Mouse (Mus musculus): ENCODE results near the gene Trim58.
A peak's percentile ranks its signal among the peaks of the same experiment; 100 is the strongest.

Gene Trim58

DNA sequence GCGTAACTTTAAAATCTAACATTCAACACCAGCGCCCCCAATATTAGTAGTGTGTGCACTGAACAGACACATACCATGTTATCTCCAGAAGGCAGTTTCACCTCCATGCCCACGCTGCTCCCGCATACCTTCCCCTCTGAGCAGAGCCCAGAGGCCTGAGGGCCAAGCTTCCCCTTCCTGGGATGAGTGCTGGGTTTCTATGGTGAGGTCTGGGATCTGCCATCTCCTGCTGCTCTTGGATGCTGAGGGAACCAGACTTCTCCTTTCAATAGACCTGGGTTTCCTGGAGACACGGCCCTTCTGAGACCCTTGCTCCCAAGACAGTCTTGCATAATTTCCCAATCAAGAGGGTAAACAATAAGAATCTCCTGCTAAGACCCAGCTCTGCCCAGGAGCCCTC lies 9.9 kb upstream of the Trim58 start, which contains the start of gene Olfr323:
Gene Olfr323 (minus strand): TSS at position 101 of the 400 bp plus-strand sequence.
- Histone ChIP-seq H3K36me3 (ENCODE audit: control insufficient read depth, insufficient read depth, low read length, poor library complexity, severe bottlenecking) (no peaks in the 10 kb centered on the region), H3K27me3 (ENCODE audit: control insufficient read depth, insufficient read depth, low read length, poor library complexity, severe bottlenecking) (no peaks in the 10 kb centered on the region)
- DNase-seq (ENCODE audit: low read depth, low spot score): no peak

DNA sequence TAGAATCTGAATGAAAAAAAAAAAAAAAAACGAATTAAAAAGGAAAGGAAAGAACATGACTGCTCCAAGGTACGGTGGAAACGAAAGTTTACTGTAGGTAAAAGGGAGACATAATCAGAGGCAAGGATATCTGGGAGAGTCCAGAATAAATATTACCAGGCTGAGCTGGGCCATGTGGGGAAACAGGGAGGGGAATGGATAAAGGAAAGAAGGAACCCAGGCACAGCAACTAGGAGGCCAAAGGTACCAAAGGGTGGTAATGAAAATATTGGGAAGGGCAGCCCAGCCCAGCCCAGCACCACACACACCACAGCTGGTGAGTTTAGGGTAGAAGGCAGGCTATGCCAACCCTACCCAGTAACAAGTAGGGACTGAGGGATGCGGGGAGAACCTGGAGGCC lies 5.4 kb upstream of the Trim58 start:
- Histone ChIP-seq H3K36me3 (ENCODE audit: control insufficient read depth, insufficient read depth, low read length, poor library complexity, severe bottlenecking) (no peaks in the 10 kb centered on the region), H3K27me3 (ENCODE audit: control insufficient read depth, insufficient read depth, low read length, poor library complexity, severe bottlenecking) (no peaks in the 10 kb centered on the region)
- no peak for DNase-seq (ENCODE audit: low read depth, low spot score)

DNA sequence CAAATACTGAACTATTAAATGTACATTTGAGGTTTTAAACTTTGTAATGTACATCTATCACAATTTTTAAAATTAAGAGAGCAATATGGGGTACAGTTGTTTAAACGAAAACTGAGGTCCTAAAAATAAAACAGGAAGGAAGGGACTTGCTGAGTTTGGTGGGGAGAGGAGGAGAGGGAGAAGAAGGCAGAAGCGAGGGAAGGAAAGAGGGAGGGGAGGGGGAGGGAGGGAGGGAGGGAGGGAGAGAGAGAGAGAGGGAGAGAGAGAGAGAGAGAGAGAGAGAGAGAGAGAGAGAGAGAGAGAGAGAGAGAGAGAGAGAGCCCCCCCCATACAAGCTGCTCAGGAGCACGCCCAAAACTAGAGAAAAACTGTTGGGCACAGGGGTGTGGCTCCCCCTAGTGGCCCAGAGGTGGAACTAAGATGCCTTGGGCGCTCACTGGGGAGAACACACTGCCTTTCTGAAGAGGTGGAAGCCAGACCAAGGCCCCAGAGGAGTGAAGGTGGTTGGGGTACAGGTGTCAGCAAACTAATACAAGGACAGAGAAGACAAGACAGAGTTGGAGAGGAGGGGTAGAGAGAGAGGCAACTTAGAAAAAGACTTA lies 3.8 kb upstream of the Trim58 start:
- DNase-seq (ENCODE audit: low read depth, low spot score): peak; percentile 71
- no peaks in the 10 kb centered on the region for H3K27me3 ChIP-seq (ENCODE audit: control insufficient read depth, insufficient read depth, low read length, poor library complexity, severe bottlenecking)
- H3K36me3 ChIP-seq (ENCODE audit: control insufficient read depth, insufficient read depth, low read length, poor library complexity, severe bottlenecking): no peaks in the 10 kb centered on the region

DNA sequence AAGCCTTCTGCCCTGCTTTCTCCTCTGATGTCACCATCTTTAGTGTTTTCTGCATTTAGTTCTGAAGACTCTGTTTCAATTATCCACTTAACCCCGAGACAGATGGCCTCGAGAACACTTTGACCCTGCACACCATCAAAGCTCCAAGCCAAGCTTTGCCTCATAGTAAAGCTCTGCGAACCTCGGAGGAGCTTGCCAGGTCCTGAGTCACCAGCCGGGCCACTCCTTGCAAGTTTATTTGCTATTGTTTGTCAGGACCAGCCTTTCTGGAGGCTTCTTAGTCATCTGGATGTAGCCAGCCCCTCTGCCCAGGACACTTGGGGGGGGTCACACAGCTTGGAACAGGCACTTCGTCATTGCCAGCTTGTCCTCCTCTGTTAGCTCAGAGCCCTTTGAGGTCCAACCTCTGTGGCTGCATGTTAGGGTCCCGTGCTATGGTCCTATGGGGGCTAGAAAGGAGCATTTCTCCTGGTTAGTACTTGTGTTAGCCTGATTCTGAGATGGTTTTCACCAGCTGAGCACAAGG lies 2.0 kb upstream of the Trim58 start:
- Histone ChIP-seq H3K36me3 (ENCODE audit: control insufficient read depth, insufficient read depth, low read length, poor library complexity, severe bottlenecking) (no peaks in the 10 kb centered on the region), H3K27me3 (ENCODE audit: control insufficient read depth, insufficient read depth, low read length, poor library complexity, severe bottlenecking) (no peaks in the 10 kb centered on the region)
- no peak for DNase-seq (ENCODE audit: low read depth, low spot score)

DNA sequence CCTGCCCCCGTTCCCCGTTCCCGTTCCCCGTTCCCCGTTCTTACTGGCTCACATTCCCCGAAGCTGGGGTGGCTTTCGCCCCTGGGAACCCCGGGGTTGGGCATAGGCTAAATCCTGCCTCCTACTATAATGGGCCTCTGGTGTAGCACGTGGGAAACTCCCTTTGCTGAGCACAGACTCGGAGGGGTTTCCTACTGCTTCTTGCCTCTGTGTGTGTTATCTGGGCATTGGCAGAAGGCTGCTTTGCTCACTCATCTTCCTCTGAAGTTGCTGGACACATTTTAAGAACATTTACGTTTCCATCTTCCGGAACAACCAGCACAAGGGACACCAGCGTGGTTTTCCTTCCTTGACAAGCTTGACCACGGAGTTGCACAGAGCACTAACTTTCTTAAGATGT lies 792 bp downstream of the Trim58 start:
- H3K27me3 ChIP-seq (ENCODE audit: control insufficient read depth, insufficient read depth, low read length, poor library complexity, severe bottlenecking): no peaks in the 10 kb centered on the region
- no peak for DNase-seq (ENCODE audit: low read depth, low spot score)
- no peaks in the 10 kb centered on the region for H3K36me3 ChIP-seq (ENCODE audit: control insufficient read depth, insufficient read depth, low read length, poor library complexity, severe bottlenecking)

DNA sequence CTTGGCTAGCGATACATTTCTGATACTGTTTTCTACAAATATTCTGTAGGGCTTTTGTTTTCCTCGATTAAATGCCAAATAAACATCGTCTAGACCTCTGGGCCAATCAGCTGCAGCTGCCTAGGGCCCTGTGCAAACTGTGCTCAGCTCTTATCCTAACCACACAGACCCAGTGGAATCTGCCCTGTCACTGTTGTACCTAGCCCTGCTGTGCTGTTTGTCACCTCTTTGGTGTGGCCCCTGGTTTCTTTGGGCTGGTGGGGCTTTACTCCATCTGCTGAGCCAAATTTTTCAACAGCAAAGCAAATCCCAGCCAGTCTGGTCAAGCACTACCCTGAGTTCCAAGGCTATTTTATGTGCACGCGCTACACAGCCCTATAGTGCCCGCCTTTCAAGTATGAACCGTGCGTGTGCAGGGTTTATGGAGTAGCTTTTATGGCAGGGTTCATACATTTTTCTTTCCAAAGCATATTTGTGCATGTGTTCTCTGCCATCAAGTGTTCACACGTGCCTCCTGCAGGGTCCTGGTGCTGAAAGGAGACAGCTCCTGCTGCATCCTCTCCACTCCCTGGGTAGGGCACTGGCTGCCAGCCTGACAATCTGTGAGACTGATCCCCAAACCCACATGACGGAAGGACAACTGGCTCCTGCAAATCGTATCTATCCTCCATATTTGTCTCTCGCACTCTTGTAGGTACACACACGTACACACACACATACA lies 1.5 kb downstream of the Trim58 start:
- no peaks in the 10 kb centered on the region for H3K36me3 ChIP-seq (ENCODE audit: control insufficient read depth, insufficient read depth, low read length, poor library complexity, severe bottlenecking)
- DNase-seq (ENCODE audit: low read depth, low spot score): no peak
- no peaks in the 10 kb centered on the region for H3K27me3 ChIP-seq (ENCODE audit: control insufficient read depth, insufficient read depth, low read length, poor library complexity, severe bottlenecking)

DNA sequence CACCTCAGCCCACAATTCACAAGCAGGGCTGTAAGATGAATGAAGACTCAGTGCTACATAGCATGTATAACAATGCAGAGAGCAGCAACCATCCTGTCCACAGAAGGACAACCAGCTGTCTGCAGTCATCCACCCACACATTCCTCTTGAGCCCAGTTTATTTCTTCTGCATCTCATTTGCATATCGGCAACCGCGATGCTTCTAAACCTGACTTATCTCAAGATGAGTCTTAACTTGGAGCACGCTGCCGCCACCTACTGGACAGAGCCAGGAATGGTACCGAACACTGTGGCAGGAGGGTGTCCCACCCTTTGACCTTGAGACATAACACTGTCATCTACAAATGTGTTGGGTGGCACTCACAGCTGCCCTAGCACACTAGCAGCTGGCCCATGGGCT lies 3.1 kb downstream of the Trim58 start:
- peak; percentile 70 for DNase-seq (ENCODE audit: low read depth, low spot score)
- H3K27me3 ChIP-seq (ENCODE audit: control insufficient read depth, insufficient read depth, low read length, poor library complexity, severe bottlenecking): no peaks in the 10 kb centered on the region
- H3K36me3 ChIP-seq (ENCODE audit: control insufficient read depth, insufficient read depth, low read length, poor library complexity, severe bottlenecking): no peaks in the 10 kb centered on the region

DNA sequence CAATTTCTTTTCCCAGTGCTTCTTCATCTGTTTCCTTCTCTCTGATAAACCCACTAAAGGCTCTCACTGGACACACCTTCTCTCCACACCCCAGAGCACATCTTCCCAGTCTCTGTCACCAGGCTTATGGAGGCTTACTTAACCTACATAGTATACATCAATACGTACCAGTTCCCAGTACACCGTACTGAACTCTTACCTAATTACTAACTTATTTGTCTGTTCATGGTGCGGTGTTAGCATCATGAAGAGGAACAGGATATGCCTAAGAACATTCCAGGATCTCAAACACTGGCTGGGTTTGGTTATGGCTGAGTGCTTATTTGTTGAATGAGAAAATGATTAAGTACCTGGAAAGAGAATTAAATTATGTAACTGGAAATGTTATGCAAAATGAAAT lies 14.9 kb downstream of the Trim58 start:
- DNase-seq (ENCODE audit: low read depth, low spot score): no peak

DNA sequence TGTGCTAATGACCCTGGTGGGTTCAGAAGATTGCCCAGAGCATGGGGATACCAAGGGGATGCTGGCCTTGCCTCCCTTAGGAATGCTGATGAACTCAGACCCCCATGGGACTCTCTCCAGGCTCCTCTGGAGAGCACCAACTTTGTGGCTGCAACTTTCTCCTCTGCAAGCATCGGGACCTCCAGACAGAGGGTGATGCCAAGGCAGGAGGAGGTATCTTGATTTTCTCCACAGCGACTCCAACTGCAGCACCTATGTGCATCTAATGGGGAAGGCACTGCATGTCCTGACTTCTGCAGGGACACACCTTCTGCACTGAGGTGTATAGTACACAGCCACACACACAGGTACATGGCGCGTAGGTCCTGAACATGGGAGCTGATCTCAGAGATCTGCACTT lies 18.3 kb downstream of the Trim58 start, which contains the start of gene Olfr322:
Gene Olfr322 (plus strand): TSS at position 187 of the 400 bp plus-strand sequence.
- Histone ChIP-seq H3K27me3 (ENCODE audit: control insufficient read depth, insufficient read depth, low read length, poor library complexity, severe bottlenecking) (no peaks in the 10 kb centered on the region), H3K36me3 (ENCODE audit: control insufficient read depth, insufficient read depth, low read length, poor library complexity, severe bottlenecking) (no peaks in the 10 kb centered on the region)
- no peak for DNase-seq (ENCODE audit: low read depth, low spot score)

More for the DNA sequence above, 14.9 kb downstream of the Trim58 start:
- Histone ChIP-seq H3K36me3 (ENCODE audit: control insufficient read depth, insufficient read depth, low read length, poor library complexity, severe bottlenecking) (no peaks in the 10 kb centered on the region), H3K27me3 (ENCODE audit: control insufficient read depth, insufficient read depth, low read length, poor library complexity, severe bottlenecking) (no peaks in the 10 kb centered on the region)

DNA sequence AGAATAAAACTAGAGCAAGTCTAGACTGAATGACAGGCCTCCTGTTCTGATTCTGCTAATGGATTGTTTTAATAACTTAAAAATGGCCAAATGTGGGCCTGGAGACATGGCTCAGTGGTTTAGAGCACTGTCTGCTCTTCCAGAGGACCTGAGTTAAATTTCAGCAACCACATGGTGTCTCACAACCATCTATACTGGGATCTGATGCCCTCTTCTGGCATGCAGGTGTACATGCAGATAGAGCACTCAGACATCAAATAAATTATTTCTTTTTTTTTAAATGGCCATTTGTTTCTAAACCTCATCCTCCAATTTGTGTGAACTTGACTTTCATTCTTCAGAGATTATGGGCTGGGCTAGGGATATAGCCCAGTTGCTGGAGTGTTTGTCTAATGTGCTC lies 29.0 kb downstream of the Trim58 start:
- no peak for DNase-seq (ENCODE audit: low read depth, low spot score)
- no peaks in the 10 kb centered on the region for H3K36me3 ChIP-seq (ENCODE audit: control insufficient read depth, insufficient read depth, low read length, poor library complexity, severe bottlenecking)
- no peaks in the 10 kb centered on the region for H3K27me3 ChIP-seq (ENCODE audit: control insufficient read depth, insufficient read depth, low read length, poor library complexity, severe bottlenecking)

DNA sequence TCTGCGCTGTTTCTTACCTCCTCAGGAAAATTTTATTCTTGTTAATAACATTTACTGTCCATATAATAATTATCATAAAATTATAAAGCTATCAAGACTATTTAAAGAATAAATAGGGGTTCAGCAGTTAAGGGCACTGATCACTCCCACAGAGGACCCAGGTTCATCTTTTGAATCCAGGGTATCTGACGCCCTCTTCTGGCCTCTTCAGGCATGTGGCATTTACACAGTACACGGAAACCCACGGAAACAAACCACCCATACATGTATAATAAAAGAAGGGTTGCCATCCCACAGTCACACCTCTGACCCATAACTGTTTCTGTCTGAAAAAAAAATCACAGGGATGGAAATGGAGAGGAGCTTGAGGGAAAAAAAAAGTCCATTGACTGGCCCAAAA lies 31.6 kb downstream of the Trim58 start:
- no peaks in the 10 kb centered on the region for H3K27me3 ChIP-seq (ENCODE audit: control insufficient read depth, insufficient read depth, low read length, poor library complexity, severe bottlenecking)
- no peaks in the 10 kb centered on the region for H3K36me3 ChIP-seq (ENCODE audit: control insufficient read depth, insufficient read depth, low read length, poor library complexity, severe bottlenecking)
- no peak for DNase-seq (ENCODE audit: low read depth, low spot score)

DNA sequence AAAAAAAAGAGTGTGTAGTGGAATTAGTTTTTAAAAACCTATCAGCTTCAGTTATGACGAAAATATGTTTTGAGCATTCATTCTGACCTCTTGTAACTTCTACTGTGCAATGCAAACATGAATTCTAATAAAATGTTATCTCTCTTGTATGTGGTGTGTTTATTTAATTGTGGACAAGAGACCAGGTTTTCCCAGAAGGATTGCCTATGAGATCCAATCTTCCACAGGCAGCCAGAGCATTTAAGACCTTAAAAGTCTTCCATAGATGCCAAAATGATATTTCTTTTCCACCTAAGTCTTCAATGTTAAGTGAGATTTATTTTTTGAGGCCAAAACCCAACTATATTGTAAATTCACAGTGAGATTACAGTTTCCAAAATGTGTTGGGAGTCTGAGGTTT lies 40.5 kb downstream of the Trim58 start, which contains the start of gene Olfr320:
Gene Olfr320 (plus strand): TSS at position 301 of the 400 bp plus-strand sequence.
- no peak for DNase-seq (ENCODE audit: low read depth, low spot score)
- no peaks in the 10 kb centered on the region for H3K36me3 ChIP-seq (ENCODE audit: control insufficient read depth, insufficient read depth, low read length, poor library complexity, severe bottlenecking)
- H3K27me3 ChIP-seq (ENCODE audit: control insufficient read depth, insufficient read depth, low read length, poor library complexity, severe bottlenecking): no peaks in the 10 kb centered on the region

DNA sequence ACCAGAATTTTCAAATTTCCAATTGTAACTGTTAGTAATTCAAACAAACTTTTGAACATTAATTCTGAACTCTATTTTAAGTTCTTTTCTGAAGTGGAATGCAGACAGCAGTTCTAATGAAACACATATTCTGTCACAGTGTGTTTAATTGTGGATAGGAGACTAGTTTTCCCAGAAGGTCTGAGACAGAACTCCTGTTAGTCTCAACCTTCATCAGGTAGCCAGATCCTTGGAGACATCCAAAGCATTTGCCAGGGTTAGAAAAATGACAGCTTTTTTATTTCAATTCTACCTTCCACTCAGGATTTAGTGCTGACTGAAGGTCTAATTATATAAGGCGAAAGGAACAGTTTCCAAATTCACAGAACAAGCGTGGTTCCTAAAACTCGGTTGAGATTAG lies 58.6 kb downstream of the Trim58 start, which contains the start of gene Olfr319:
Gene Olfr319 (plus strand): TSS at position 301 of the 400 bp plus-strand sequence.
- DNase-seq (ENCODE audit: low read depth, low spot score): no peak
- H3K27me3 ChIP-seq (ENCODE audit: control insufficient read depth, insufficient read depth, low read length, poor library complexity, severe bottlenecking): no peaks in the 10 kb centered on the region; the same call in 1 of the 2 replicates
- H3K36me3 ChIP-seq (ENCODE audit: control insufficient read depth, insufficient read depth, low read length, poor library complexity, severe bottlenecking): no peaks in the 10 kb centered on the region
